Mouse (Mus musculus) thymus, adult 2 months (tissue): Measurements from ENCODE around the gene Fkbp5. TPM values are rescaled to one million over a fixed set of nuclear protein-coding genes. Genes with fewer than 3 reads are reported as not detected.

Source experiments
- DNase-seq: peaks from one replicate; pipeline ENCODE4 v3.0.0; 2021
- H3K27ac ChIP-seq: fragments of 200-500 bp; 2 replicates; pipeline ENCODE4 v1.5.1; 2012; ENCODE audit warnings: low read length, control low read depth; ENCODE audit not compliant: control insufficient read depth, insufficient read depth
- H3K27me3 ChIP-seq: fragments of 200-500 bp; 2 replicates; pipeline ENCODE4 v1.6.1; 2012; ENCODE audit warnings: mild to moderate bottlenecking, low read length, moderate library complexity, mixed read lengths; ENCODE audit not compliant: control insufficient read depth, insufficient read depth
- H3K36me3 ChIP-seq: fragments of 200-500 bp; 2 replicates; pipeline ENCODE4 v1.6.1; 2012; ENCODE audit warnings: mild to moderate bottlenecking, low read length, moderate library complexity; ENCODE audit not compliant: control insufficient read depth, insufficient read depth
- H3K4me1 ChIP-seq: fragments of 200-500 bp; replicated peaks from 2 replicates; pipeline ENCODE4 v1.6.1; 2012; ENCODE audit warnings: low read length; ENCODE audit not compliant: control insufficient read depth, insufficient read depth
- H3K4me3 ChIP-seq: fragments of 200-500 bp; 2 replicates; pipeline ENCODE4 v1.5.1; 2012; ENCODE audit warnings: mild to moderate bottlenecking, low read length, control low read depth, moderate library complexity; ENCODE audit not compliant: control insufficient read depth, insufficient read depth
- CTCF ChIP-seq: fragments of 200-500 bp; IDR thresholded peaks from 2 replicates; pipeline ENCODE4 v1.5.1; 2012; ENCODE audit warnings: mild to moderate bottlenecking, control low read depth, low read length, moderate library complexity, borderline replicate concordance; ENCODE audit not compliant: control insufficient read depth, poor library complexity, insufficient read depth; ENCODE audit errors: extremely low read depth
- POLR2A ChIP-seq: fragments of 200-500 bp; IDR thresholded peaks from 2 replicates; pipeline ENCODE4 v1.6.1; 2012; ENCODE audit warnings: mild to moderate bottlenecking, low read length, control low read depth, moderate library complexity; ENCODE audit not compliant: control insufficient read depth, poor library complexity, insufficient read depth; ENCODE audit errors: extremely low read depth
- WGBS: fragments of 180-500 bp; shearing (Covaris S2); methylation state at CpG from one replicate; pipeline ENCODE4 v1.1.7; 2018; 5-methylcytosine and 5-hydroxymethylcytosine counted together
- polyA plus RNA-seq: library from polyadenylated mRNA; depleted of rRNA; stranded (reverse); fragments of >200 nt; gene quantifications from 2 replicates; pipeline ENCODE4 v1.2.3, GENCODE M21; 2012

The Fkbp5 gene
- polyA plus RNA-seq, 1 experiment = 157 TPM

DNA sequence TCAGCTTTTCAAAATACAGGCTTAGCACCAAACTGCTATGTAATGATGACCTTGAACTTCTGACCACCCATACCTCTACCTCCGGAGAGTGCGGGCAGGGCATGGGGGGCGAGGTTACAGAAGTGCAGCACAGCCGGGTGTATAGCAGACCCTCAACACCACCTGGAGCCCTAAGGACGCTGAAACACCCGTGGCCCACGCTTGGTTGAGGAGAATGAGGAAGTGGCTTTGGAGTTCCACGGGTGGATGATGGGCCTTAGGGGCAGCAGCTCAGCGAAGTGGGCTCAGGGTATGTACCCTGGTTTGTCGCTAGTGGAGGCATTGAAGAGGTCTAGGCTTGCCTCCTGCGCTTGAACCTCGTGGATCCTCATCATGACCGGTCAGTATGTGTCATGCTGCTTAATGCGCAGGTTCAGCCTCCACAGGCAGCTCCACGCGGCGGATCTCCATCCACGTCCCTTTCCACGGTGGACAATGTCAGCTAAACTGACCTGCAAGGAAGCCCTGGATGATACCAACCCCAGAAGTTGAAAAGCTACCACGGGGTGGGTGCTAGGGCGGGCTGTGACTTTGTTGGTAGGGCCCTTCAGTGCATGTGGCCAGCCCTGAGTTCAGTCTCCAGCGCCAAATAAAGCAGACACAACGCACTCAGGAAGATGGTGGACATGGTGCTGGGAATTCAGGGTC lies 6.8 kb upstream of the Fkbp5 start:
- no peak for TF ChIP-seq POLR2A
- no peak for TF ChIP-seq CTCF
- peak overlapping the region; percentile 70 for H3K4me3 ChIP-seq
- peak overlapping the region; percentile 83 for H3K27ac ChIP-seq
- no peaks in the 10 kb centered on the region for H3K36me3 ChIP-seq
- WGBS = 41% methylated on average over 23 of the region's 23 CpGs
- peaks cover 48% of the 10 kb centered on the region for H3K4me1 ChIP-seq
- peak; percentile 51 for DNase-seq
- no peaks in the 10 kb centered on the region for H3K27me3 ChIP-seq

GRCm38 (mm10) chr17:28523355-28524008 lies 6.2 kb upstream of the Fkbp5 start:
- Histone ChIP-seq H3K4me1 (peaks cover 54% of the 10 kb centered on the region), H3K36me3 (no peaks in the 10 kb centered on the region), H3K4me3 (peak overlapping the region; percentile 70), H3K27ac (peak overlapping the region; percentile 83), H3K27me3 (no peaks in the 10 kb centered on the region)
- no peak for DNase-seq
- 2% methylated on average over 28 of the region's 28 CpGs for WGBS
- TF ChIP-seq POLR2A = no peak
- TF ChIP-seq CTCF = no peak

- TF ChIP-seq POLR2A (peak; percentile 92), CTCF (peak; percentile 27; the same call in 1 of the 2 replicates)
- H3K27me3 ChIP-seq = no peaks in the 10 kb centered on the region
- peak; percentile 96 for DNase-seq
- H3K4me3 ChIP-seq = peak overlapping the region; percentile 70
- no peaks in the 10 kb centered on the region for H3K36me3 ChIP-seq
- under 1% methylated on average over 66 of the region's 66 CpGs for WGBS
- peaks cover 56% of the 10 kb centered on the region for H3K4me1 ChIP-seq
- peak overlapping the region; percentile 90 for H3K27ac ChIP-seq
These were observed 5.5 kb upstream of the Fkbp5 start for GRCm38 (mm10) chr17:28522623-28523354.

- Histone ChIP-seq H3K27ac (peak overlapping the region; percentile 90), H3K27me3 (no peaks in the 10 kb centered on the region), H3K4me1 (peaks cover 58% of the 10 kb centered on the region), H3K4me3 (peak overlapping the region; percentile 65; the same call in 1 of the 2 replicates), H3K36me3 (no peaks in the 10 kb centered on the region)
- DNase-seq = no peak
- WGBS = 62% methylated on average over 6 of the region's 6 CpGs
- TF ChIP-seq POLR2A (no peak), CTCF (no peak)
These were observed 4.6 kb upstream of the Fkbp5 start for GRCm38 (mm10) chr17:28521920-28522319.

DNA sequence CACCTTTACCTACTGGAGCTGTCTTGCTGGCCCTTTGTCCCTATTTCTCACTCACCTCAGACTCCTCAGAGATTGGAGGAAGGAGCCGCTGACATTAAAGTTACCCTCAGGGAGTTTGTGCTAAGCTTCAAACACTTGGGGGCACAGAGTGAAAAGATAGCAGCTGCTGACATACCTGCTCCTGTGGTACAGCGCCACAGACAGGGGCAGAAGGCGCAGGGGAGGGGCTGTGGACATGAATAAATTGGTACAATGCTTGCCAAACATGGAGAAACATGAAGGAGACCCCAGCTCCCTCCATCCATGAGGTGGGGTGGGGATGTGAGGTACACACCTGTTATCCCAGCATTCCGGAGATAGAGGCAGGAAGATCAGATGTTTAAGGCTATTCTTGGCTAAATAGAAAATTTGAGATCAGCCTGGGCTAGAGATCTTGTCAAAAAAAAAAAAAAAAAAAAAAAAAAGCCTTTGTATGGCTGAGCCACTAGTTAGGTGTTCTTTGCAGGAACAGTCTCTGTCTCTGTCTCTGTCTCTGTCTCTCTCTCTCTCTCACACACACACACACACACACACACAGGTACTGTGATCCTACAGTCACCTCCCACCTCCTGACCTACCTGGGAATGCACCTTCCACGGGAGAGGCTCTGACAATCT lies 3.9 kb upstream of the Fkbp5 start:
- peak overlapping the region; percentile 32; the same call in 1 of the 2 replicates for H3K27ac ChIP-seq
- peaks cover 64% of the 10 kb centered on the region for H3K4me1 ChIP-seq
- no peak overlapping the region for H3K4me3 ChIP-seq
- no peaks in the 10 kb centered on the region for H3K36me3 ChIP-seq
- H3K27me3 ChIP-seq = no peaks in the 10 kb centered on the region
- peak; percentile 57 for DNase-seq
- WGBS = 29% methylated on average over 5 of the region's 5 CpGs
- no peak for TF ChIP-seq CTCF
- TF ChIP-seq POLR2A = no peak

DNA sequence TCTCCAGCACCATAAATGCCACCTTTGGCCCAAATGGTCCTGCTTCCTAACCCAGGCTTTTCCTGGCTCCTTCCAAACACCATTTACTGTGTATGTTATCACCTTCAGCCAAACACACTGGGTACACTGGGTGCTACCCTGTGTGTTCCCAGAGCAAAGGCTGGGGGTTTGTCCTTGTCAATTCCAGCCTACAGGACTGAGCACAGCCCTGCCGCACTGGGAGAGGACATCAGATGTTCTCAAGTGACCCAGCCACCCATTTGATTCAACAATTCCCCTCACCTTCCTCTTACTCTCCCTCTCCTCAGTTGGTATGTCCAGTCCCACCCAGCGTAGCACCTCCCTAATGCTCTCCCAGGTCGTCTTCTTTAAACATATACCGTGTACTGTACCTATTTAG lies 3.2 kb upstream of the Fkbp5 start:
- Histone ChIP-seq H3K4me3 (no peak overlapping the region), H3K27me3 (no peaks in the 10 kb centered on the region), H3K4me1 (peaks cover 68% of the 10 kb centered on the region), H3K27ac (peak overlapping the region; percentile 24; the same call in 1 of the 2 replicates), H3K36me3 (no peaks in the 10 kb centered on the region)
- 78% methylated on average over 4 of the region's 4 CpGs for WGBS
- TF ChIP-seq CTCF (no peak), POLR2A (no peak)
- DNase-seq = no peak
